Mouse (Mus musculus) olfactory bulb, adult 2 months (tissue): ENCODE measurements around the gene Chrm3.

ENCODE experiments used
- CTCF ChIP-seq: fragments of 200-500 bp; IDR thresholded peaks from 2 replicates; pipeline ENCODE4 v1.5.1; 2012; ENCODE audit warnings: low read depth, mild to moderate bottlenecking, low read length, moderate library complexity; ENCODE audit not compliant: insufficient read depth
- POLR2A ChIP-seq: fragments of 200-500 bp; IDR thresholded peaks from 2 replicates; pipeline ENCODE4 v1.6.1; 2012; ENCODE audit warnings: mild to moderate bottlenecking, low read depth, low read length, moderate library complexity; ENCODE audit not compliant: insufficient read depth

DNA sequence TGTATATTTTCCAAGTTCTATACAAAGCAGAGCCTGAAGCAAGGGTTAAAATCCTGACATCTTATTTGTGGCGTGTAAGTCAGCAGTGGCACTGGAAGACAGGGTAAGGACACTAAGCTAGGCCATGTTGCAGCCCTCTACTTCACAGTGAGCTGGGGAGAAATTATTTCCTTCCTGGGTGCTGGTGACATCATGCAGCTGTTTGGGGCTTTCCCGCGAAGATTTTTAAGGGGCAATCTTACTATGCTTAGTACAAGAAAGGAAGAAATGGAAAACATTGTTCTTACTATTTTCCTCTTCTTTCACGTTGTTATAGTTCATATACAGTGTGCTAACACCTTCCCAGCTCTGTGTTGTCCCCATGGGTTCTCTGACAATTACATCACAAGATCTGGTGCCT, 76.3 kb downstream of the Chrm3 start:
- no peak for TF ChIP-seq POLR2A
- TF ChIP-seq CTCF = no peak
